15 mouse cellular contexts compared by ENCODE assay signal in the genomic region with DNA sequence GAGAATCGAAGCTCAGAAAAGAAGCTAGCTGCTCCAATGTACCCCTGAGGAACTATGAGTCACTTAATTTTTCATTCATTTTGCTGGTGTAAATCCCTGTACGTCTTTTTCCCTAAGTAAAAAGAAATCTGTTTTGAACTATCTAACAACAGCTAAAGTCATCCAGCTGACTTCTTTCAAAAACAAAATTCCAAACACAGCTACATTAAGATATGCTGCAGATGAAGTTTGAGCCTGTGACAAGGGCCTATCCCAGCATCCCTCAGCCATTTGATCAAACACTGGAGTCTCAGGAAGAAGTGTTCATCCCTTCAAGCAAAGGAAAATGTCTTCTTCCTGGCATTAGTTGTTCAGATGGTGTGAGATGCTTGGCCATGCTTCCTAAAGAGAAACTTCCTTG.
"Had no signal": no experiment of that assay in that cellular context is flagged by ENCODE, and none has a peak within 500 bp of the region (broad histone marks: within the 10 kb centered on the region; RNA-seq: fewer than 3 reads in every experiment).

No protein-coding gene starts in this region.

- H3K27me3 ChIP-seq: neural tube, embryonic 13.5 days; neural tube, embryonic 15.5 days; stomach, embryonic 15.5 days had no signal

- DNase-seq: retina, postnatal 1 day; right cerebral cortex, adult 18-20 months; right cerebral cortex, postnatal 14 days; right cerebral cortex, postnatal 4 days; spleen, adult 18-20 months; thymus, adult 18-20 months; thymus, adult 2 months; thymus, postnatal 14 days; thymus, postnatal 25 days; thymus, postnatal 36 days; thymus, postnatal 4 days had no signal

- H3K4me1 ChIP-seq: neural tube, embryonic 13.5 days; neural tube, embryonic 15.5 days; stomach, embryonic 15.5 days had no signal

- H3K9me3 ChIP-seq: neural tube, embryonic 13.5 days; neural tube, embryonic 15.5 days; stomach, embryonic 15.5 days had no signal

- H3K27ac ChIP-seq: neural tube, embryonic 13.5 days; neural tube, embryonic 15.5 days; stomach, embryonic 15.5 days; stomach, postnatal 0 days had no signal

- H3K4me3 ChIP-seq: neural tube, embryonic 13.5 days; neural tube, embryonic 15.5 days; stomach, embryonic 15.5 days had no signal

- H3K36me3 ChIP-seq: neural tube, embryonic 13.5 days; neural tube, embryonic 15.5 days; stomach, embryonic 15.5 days had no signal

- H3K9ac ChIP-seq: neural tube, embryonic 13.5 days; neural tube, embryonic 15.5 days; stomach, embryonic 15.5 days had no signal

- H3K4me2 ChIP-seq: neural tube, embryonic 13.5 days; neural tube, embryonic 15.5 days; stomach, embryonic 15.5 days had no signal
